Mouse (Mus musculus): Measurements from ENCODE around the gene Gm49405. TPM values are rescaled to one million over a fixed set of nuclear protein-coding genes. Genes with fewer than 3 reads are reported as not detected.

Gene Gm49405
- polyA plus RNA-seq, 1 experiment from 2014 or later: 3.4 TPM

DNA sequence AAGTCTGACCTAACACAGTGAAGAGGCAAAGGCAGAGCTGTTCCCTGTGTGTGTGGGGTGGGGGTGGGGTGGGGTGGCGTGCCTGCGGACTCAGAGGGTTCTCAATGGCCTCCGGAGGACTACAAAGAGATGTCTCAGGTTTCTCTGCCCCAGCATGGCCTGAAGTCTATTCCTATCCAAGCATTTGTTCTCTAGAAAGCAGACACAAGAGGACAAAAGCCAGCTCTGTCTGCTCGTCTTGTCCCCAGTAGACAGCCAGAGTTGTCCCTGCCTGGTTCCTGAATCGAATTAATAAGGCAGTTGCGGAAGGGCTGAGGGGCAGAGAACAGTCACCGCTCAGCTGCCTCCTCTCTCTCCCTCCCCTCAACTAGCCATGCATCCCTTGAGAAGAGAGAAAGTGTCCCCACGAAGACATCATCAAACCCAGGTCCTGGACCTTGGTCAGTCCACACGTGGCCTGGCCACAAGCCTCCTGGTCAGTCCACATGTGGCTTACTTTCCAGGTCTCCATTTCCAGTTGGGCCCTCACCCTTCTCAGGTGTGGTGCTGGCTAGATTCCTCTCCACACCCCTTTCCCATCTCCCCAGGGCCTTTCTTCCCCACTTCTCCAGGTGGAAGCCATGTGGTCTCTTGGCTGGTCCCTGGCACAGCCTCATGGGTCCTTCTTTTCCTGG lies 16.8 kb upstream of the Gm49405 start:
- ATAC-seq (ENCODE audit: low FRiP score): no peak
- DNase-seq (ENCODE audit: low spot score): no peak
- 32% methylated on average over 9 of the region's 9 CpGs for WGBS
- no peak overlapping the region for H3K27ac ChIP-seq
- no peak overlapping the region for H3K4me2 ChIP-seq (replicated peaks)
- H3K4me1 ChIP-seq (replicated peaks; ENCODE audit: control insufficient read depth, insufficient read depth, low read length): 0 out of 2 replicates have a peak, but pooled peaks cover 3% of the 10 kb centered on the region
- no peak overlapping the region for H3K9ac ChIP-seq
- no peak overlapping the region for H3K4me3 ChIP-seq (replicated peaks; ENCODE audit: low read length)
- H3K27me3 ChIP-seq (ENCODE audit: control insufficient read depth, insufficient read depth, low read length): no peaks in the 10 kb centered on the region
- no peaks in the 10 kb centered on the region for H3K9me3 ChIP-seq (ENCODE audit: control insufficient read depth, low read length)
- no peaks in the 10 kb centered on the region for H3K36me3 ChIP-seq (replicated peaks; ENCODE audit: control insufficient read depth, insufficient read depth)

GRCm38 (mm10) chr19:3985261-3985681 lies 15.2 kb upstream of the Gm49405 start:
- DNase-seq (ENCODE audit: low spot score) (no peak), ATAC-seq (ENCODE audit: low FRiP score) (no peak)

DNA sequence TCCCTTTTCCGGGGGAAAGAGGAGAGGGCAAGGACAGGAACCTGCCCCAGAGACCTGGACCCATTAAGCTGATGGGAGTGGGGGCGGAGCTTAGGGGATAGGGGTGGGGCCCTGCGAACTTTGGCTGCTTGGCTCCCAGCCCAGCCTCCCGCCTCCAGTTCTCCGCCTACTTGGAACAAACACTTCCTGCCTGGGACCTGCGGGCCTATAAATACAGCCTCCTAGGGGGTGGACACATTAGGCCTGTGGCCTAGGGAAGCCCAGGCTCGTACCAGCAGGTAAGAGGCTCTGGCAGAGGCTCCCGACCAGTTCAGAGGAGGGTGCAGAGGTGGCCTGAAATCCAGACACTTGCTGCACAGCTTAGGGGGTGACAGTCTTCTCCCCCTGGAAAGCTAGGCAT lies 14.1 kb upstream of the Gm49405 start, which contains the start of gene Acy3:
Gene Acy3, plus strand, starts transcription at position 237 of the 400 bp plus-strand sequence.
- no peak within 1 kb of the TSS for H3K9ac ChIP-seq
- 0 out of 2 replicates have a peak, but pooled peaks cover 3% of the 10 kb centered on the region for H3K4me1 ChIP-seq (replicated peaks; ENCODE audit: control insufficient read depth, insufficient read depth, low read length)
- no peaks in the 10 kb centered on the region for H3K27me3 ChIP-seq (ENCODE audit: control insufficient read depth, insufficient read depth, low read length)
- DNase-seq (ENCODE audit: low spot score) (peak; percentile 31), ATAC-seq (ENCODE audit: low FRiP score) (no peak)
- no peaks in the 10 kb centered on the region for H3K9me3 ChIP-seq (ENCODE audit: control insufficient read depth, low read length)
- 15% methylated on average over 8 of the region's 8 CpGs for WGBS
- no peak within 1 kb of the TSS for H3K4me3 ChIP-seq (replicated peaks; ENCODE audit: low read length)
- no peak within 1 kb of the TSS for H3K27ac ChIP-seq
- no peak within 1 kb of the TSS for H3K4me2 ChIP-seq (replicated peaks)
- H3K36me3 ChIP-seq (replicated peaks; ENCODE audit: control insufficient read depth, insufficient read depth): no peaks in the 10 kb centered on the region

More at GRCm38 (mm10) chr19:3985261-3985681, 15.2 kb upstream of the Gm49405 start:
- H3K9me3 ChIP-seq (ENCODE audit: control insufficient read depth, low read length): no peaks in the 10 kb centered on the region
- no peak overlapping the region for H3K27ac ChIP-seq
- 0 out of 2 replicates have a peak, but pooled peaks cover 3% of the 10 kb centered on the region for H3K4me1 ChIP-seq (replicated peaks; ENCODE audit: control insufficient read depth, insufficient read depth, low read length)
- 11% methylated on average over 8 of the region's 8 CpGs for WGBS
- no peaks in the 10 kb centered on the region for H3K27me3 ChIP-seq (ENCODE audit: control insufficient read depth, insufficient read depth, low read length)
- no peaks in the 10 kb centered on the region for H3K36me3 ChIP-seq (replicated peaks; ENCODE audit: control insufficient read depth, insufficient read depth)
- no peak overlapping the region for H3K4me2 ChIP-seq (replicated peaks)
- no peak overlapping the region for H3K4me3 ChIP-seq (replicated peaks; ENCODE audit: low read length)
- H3K9ac ChIP-seq: no peak overlapping the region

DNA sequence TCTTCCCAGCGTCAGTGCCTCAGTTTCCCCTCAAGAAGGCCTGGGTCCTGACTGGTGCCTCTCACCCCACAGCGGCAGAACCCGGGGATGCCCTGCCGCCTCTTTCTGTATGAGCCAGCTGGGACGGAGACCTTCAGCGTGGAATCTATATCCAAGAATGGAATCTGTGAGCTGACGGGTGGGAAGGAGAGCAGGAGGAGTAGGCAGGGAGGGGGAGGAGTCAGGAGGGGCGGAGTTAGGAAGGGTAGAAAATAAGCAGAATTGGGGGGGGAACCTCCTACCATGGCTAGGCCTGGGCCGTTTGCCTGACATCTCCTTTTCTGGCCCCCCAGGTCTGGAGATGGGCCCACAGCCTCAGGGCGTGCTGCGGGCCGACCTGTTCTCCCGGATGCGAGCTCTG lies 12.4 kb upstream of the Gm49405 start:
- no peaks in the 10 kb centered on the region for H3K36me3 ChIP-seq (replicated peaks; ENCODE audit: control insufficient read depth, insufficient read depth)
- ATAC-seq (ENCODE audit: low FRiP score) (no peak), DNase-seq (ENCODE audit: low spot score) (no peak)
- no peak overlapping the region for H3K4me3 ChIP-seq (replicated peaks; ENCODE audit: low read length)
- no peak overlapping the region for H3K27ac ChIP-seq
- no peaks in the 10 kb centered on the region for H3K9me3 ChIP-seq (ENCODE audit: control insufficient read depth, low read length)
- 88% methylated on average over 14 of the region's 14 CpGs for WGBS
- H3K27me3 ChIP-seq (ENCODE audit: control insufficient read depth, insufficient read depth, low read length): no peaks in the 10 kb centered on the region
- H3K9ac ChIP-seq: no peak overlapping the region
- H3K4me2 ChIP-seq (replicated peaks): no peak overlapping the region
- H3K4me1 ChIP-seq (replicated peaks; ENCODE audit: control insufficient read depth, insufficient read depth, low read length): 0 out of 2 replicates have a peak, but pooled peaks cover 3% of the 10 kb centered on the region

- ATAC-seq (ENCODE audit: low FRiP score) (no peak), DNase-seq (ENCODE audit: low spot score) (no peak)
- no peaks in the 10 kb centered on the region for H3K9me3 ChIP-seq (ENCODE audit: control insufficient read depth, low read length)
- H3K36me3 ChIP-seq (replicated peaks; ENCODE audit: control insufficient read depth, insufficient read depth): no peaks in the 10 kb centered on the region
- 0 out of 2 replicates have a peak, but pooled peaks cover 3% of the 10 kb centered on the region for H3K4me1 ChIP-seq (replicated peaks; ENCODE audit: control insufficient read depth, insufficient read depth, low read length)
- no peak overlapping the region for H3K4me3 ChIP-seq (replicated peaks; ENCODE audit: low read length)
- no peak overlapping the region for H3K4me2 ChIP-seq (replicated peaks)
- H3K27ac ChIP-seq: no peak overlapping the region
- no peak overlapping the region for H3K9ac ChIP-seq
- 90% methylated on average over 4 of the region's 4 CpGs for WGBS
- no peaks in the 10 kb centered on the region for H3K27me3 ChIP-seq (ENCODE audit: control insufficient read depth, insufficient read depth, low read length)
These were observed 11.7 kb upstream of the Gm49405 start for GRCm38 (mm10) chr19:3988750-3989149.

- Histone ChIP-seq H3K4me2 (replicated peaks) (no peak overlapping the region), H3K27ac (no peak overlapping the region), H3K27me3 (ENCODE audit: control insufficient read depth, insufficient read depth, low read length) (no peaks in the 10 kb centered on the region), H3K9me3 (ENCODE audit: control insufficient read depth, low read length) (no peaks in the 10 kb centered on the region), H3K4me1 (replicated peaks; ENCODE audit: control insufficient read depth, insufficient read depth, low read length) (0 out of 2 replicates have a peak, but pooled peaks cover 3% of the 10 kb centered on the region), H3K36me3 (replicated peaks; ENCODE audit: control insufficient read depth, insufficient read depth) (no peaks in the 10 kb centered on the region), H3K4me3 (replicated peaks; ENCODE audit: low read length) (no peak overlapping the region), H3K9ac (no peak overlapping the region)
- DNase-seq (ENCODE audit: low spot score) (no peak), ATAC-seq (ENCODE audit: low FRiP score) (no peak)
- 33% methylated on average over 6 of the region's 6 CpGs for WGBS
These were observed 9.6 kb upstream of the Gm49405 start for GRCm38 (mm10) chr19:3990804-3991203.

DNA sequence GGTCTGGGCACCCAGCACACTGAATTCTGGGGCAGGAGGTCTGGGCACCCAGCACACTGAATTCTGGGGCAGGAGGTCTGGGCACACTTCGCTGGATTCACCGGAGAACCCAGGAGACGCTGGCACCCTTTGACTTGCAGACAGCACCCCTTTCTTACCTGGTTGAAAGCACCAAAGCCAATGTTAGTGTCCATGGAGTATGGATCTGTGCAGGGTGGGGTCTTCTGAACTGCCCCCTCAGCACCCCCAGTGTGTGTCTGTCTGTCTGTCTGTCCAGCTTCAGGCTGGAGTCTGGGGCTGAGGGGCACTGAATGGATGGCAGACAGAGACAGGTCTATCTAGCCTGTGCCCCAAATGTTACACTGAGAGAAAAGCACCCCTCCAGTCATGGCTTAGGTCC lies 8.9 kb upstream of the Gm49405 start:
- H3K27me3 ChIP-seq (ENCODE audit: control insufficient read depth, insufficient read depth, low read length): no peaks in the 10 kb centered on the region
- H3K9me3 ChIP-seq (ENCODE audit: control insufficient read depth, low read length): no peaks in the 10 kb centered on the region
- no peak overlapping the region for H3K4me2 ChIP-seq (replicated peaks)
- H3K4me3 ChIP-seq (replicated peaks; ENCODE audit: low read length): no peak overlapping the region
- no peaks in the 10 kb centered on the region for H3K36me3 ChIP-seq (replicated peaks; ENCODE audit: control insufficient read depth, insufficient read depth)
- H3K27ac ChIP-seq: no peak overlapping the region
- H3K4me1 ChIP-seq (replicated peaks; ENCODE audit: control insufficient read depth, insufficient read depth, low read length): 0 out of 2 replicates have a peak, but pooled peaks cover under 1% of the 10 kb centered on the region
- WGBS: 95% methylated on average over 3 of the region's 3 CpGs
- DNase-seq (ENCODE audit: low spot score) (no peak), ATAC-seq (ENCODE audit: low FRiP score) (no peak)
- H3K9ac ChIP-seq: no peak overlapping the region

DNA sequence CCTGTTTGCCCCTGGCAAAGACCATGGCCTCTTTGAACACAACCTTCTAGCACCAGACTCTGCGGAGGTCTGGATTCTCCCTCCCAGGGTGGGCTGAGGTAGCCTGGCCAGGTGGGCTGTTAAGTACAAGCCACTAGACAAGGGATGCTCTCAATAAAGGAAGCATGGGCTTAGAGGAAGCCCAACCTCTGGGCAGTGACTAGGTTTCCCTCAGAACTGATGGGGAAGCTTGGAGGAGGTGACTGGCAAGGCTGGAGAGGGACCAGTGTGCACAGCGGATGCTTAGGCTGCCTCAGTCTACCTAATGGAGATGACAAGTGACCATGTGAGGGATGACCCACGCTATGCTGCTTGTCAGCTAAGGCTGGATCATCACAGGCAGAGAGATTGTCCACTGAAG lies 8.5 kb upstream of the Gm49405 start:
- DNase-seq (ENCODE audit: low spot score) (no peak), ATAC-seq (ENCODE audit: low FRiP score) (no peak)
- Histone ChIP-seq H3K9me3 (ENCODE audit: control insufficient read depth, low read length) (no peaks in the 10 kb centered on the region), H3K4me2 (replicated peaks) (no peak overlapping the region), H3K4me1 (replicated peaks; ENCODE audit: control insufficient read depth, insufficient read depth, low read length) (no peaks in the 10 kb centered on the region), H3K4me3 (replicated peaks; ENCODE audit: low read length) (no peak overlapping the region), H3K27me3 (ENCODE audit: control insufficient read depth, insufficient read depth, low read length) (no peaks in the 10 kb centered on the region), H3K27ac (no peak overlapping the region), H3K36me3 (replicated peaks; ENCODE audit: control insufficient read depth, insufficient read depth) (no peaks in the 10 kb centered on the region), H3K9ac (no peak overlapping the region)
- WGBS: 86% methylated on average over 3 of the region's 3 CpGs

DNA sequence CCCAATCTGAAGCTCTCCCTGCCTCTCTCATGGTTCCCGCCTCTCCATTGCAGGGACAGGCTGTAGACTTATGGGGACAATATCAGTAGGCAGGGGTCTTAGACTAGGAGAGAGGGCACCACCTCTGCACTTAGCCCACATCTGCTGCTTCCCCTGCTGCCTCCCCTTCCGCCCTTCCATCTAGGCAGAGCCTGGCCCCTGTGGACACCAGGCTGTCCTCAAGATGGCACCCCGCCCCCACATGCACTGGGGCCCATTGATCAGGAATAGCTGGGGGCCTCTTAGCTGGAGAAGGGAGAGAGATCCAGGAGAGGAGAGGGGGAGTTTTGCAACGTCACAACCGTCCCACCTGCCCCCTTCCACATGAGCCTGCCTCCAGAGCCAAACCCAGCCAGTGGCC lies 8.0 kb upstream of the Gm49405 start, which contains the start of gene Tbx10:
Gene Tbx10, plus strand, starts transcription at position 337 of the 400 bp plus-strand sequence.
- no peak within 1 kb of the TSS for H3K9ac ChIP-seq
- no peaks in the 10 kb centered on the region for H3K36me3 ChIP-seq (replicated peaks; ENCODE audit: control insufficient read depth, insufficient read depth)
- no peaks in the 10 kb centered on the region for H3K27me3 ChIP-seq (ENCODE audit: control insufficient read depth, insufficient read depth, low read length)
- H3K27ac ChIP-seq: no peak within 1 kb of the TSS
- no peak within 1 kb of the TSS for H3K4me2 ChIP-seq (replicated peaks)
- no peak within 1 kb of the TSS for H3K4me3 ChIP-seq (replicated peaks; ENCODE audit: low read length)
- H3K9me3 ChIP-seq (ENCODE audit: control insufficient read depth, low read length): no peaks in the 10 kb centered on the region
- WGBS: 53% methylated on average over 5 of the region's 5 CpGs
- H3K4me1 ChIP-seq (replicated peaks; ENCODE audit: control insufficient read depth, insufficient read depth, low read length): no peaks in the 10 kb centered on the region
- DNase-seq (ENCODE audit: low spot score) (no peak), ATAC-seq (ENCODE audit: low FRiP score) (no peak)
